Mouse (Mus musculus) T-helper 17 cell (primary cell): ENCODE measurements around the gene Smcr8.

Experiments
- in situ Hi-C, 2 experiments: fragments of 300-600 bp; cut with MboI, MseI; formaldehyde crosslinking; loops; 1 replicate in 1 of 2; 2 replicates in 1 of 2; pipeline ENCODE4 v1.15.1; 2025; ENCODE audit warnings: high pct_unique_total_duplicates in 2 of 2

The Smcr8 gene

GRCm38 (mm10) chr11:60836897-60837296 lies 59.6 kb downstream of the Smcr8 start:
- in situ Hi-C loops = loop anchor here in 1 of 2 experiments (10.0 kb wide), 1 partner anchor 622 kb away; no protein-coding TSS in a partner anchor
